Mouse (Mus musculus) kidney, postnatal 14 days (tissue): ENCODE measurements around the gene Stx8.

Experiments
- DNase-seq: peaks from one replicate; pipeline ENCODE4 v3.0.0; 2022; ENCODE audit warnings: mixed read lengths

Stx8 gene

DNA sequence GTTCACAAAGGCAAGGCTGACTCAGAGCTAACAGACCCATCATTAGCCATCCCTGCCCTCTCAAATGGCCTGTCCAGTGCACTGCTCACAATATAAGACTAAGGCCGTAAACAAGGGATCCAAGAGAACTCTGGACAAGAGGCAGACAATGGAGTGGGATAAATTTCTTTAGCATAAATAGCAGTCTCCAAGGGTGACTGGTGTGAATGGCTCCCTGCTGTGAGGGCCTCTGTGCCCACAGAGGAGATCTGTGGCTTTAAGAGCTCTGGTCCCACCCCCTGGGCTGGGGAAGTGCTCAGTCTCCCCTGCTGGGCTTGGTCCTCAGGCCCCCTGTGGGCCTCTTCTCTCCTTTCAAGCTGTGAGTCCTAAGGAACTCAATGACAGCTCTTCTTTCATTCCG is 184.9 kb downstream of the Stx8 start:
- no peak for DNase-seq

DNA sequence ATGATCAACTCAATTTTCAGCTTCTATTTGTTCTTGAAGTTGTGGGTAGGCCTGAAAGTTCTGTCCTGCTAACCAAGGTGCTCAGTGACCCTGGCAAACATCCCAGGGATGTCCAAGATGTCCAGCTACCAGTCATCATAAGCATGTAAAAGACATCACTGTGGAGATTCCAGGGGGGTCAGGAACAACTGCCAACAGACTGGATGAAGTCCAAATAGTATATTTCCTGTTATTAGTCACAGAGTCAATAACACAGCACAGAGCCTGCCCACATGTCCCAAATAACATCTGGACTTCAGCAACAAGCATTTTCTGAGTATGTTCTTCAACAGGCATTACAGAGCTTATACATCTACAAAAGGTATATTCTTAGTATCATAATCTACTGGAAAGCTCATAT is 189.8 kb downstream of the Stx8 start:
- no peak for DNase-seq

DNA sequence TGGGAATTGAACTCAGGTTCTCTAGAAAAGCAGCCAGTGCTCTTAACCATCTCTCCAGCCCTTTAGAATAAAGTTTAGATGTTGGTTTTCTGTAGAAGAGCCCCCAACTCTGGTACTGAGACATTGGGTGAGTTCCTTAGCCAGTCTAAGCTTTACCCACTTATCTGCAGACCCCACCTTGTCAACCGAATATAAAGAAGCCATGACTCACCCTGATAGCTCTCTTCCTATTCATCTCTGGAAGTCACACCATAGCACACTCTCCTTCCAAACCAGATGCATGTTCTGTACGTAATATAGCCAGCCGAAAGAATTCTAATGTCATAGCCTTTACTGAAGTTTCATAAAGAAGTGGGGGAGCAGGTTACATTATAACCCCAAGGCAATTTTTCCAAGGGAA is 192.2 kb downstream of the Stx8 start:
- no peak for DNase-seq

DNA sequence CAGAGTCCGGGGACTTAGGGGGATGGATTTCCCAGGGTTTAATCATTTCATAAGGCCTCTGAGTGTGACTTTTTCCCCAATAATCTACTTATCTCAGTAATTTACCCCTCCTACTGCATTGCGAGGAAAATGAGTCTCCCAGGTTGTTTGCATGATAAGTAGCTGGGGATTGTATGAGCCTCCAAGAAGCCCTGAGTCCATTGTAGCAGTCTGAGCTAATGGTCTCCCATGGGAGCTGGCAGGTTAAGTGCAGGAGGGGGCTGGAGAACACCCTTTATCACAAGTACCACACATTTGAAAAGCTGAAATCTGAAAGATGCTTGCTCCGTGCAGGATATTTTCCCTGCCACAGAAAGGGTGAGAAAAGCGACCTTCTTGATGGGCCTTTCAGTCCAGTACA is 193.9 kb downstream of the Stx8 start:
- DNase-seq: no peak

DNA sequence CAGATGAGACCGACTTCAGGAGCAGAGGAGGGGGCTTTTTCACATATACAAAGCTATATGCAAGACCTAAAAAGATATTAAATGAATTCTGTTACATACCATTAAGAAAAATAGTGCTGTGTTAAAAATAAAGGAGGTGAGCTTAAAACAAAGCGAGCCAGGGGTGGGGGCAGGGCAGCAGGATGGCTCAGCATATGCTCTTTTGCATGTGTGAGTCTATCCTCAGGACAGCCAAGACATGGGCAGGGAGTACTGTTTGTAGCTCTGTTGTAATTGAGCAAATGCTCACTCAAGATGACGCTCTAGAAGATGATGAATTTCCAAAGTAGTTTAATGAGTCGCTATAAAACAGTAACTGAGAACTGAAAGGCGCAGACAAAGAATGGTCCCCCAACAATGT is 198.4 kb downstream of the Stx8 start:
- no peak for DNase-seq

DNA sequence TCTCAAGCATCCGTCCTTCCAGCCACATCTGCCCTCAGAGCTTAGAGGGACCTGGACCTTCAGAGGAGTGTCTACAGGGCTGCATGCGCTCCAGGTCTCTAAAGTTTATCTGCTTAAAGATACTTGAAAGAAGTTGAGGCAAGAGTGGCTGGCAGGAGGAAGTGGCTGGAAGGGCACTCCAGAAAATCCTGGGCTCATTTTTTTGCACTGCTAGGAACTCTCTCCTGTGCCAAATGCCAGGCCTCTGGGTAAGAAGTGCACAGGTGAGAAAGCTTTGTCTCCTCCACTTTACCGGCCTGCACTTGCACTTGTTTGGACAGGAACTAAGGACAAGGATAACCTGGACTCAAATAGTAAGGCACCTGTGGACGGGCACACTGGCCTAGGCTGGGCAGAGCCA is 202.4 kb downstream of the Stx8 start:
- DNase-seq: no peak

DNA sequence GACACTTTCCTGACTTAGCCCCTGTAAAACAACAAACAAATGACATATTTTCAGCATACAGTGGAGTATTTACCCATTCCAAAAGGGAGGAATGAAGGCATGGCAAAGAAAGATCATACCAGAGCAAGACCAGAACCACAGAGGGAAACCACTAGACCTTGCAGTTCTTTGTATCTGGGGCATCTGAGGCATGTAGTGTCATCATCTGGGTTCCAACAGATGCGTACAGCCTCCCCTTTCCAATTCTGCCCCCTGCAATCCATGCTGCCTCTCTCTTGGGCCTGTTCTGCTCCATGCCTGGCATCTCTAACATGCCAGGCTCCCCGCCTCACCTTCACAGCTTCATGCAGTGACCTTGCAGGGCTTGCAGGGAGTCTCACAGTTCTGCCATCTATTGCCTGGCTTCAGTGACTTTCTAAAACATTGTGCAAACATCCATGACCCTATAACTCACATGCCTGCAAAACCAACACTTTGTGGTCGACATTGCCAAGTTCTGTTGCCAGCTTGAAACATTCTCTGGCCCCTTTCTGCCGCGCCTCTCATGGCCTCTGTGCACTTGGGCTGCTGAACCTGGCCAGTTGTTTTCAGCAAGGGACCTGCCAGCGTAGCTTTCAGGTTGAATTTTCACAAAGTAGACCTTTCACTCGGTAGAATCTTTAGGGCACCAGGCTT is 206.1 kb downstream of the Stx8 start:
- DNase-seq: peak; percentile 30

DNA sequence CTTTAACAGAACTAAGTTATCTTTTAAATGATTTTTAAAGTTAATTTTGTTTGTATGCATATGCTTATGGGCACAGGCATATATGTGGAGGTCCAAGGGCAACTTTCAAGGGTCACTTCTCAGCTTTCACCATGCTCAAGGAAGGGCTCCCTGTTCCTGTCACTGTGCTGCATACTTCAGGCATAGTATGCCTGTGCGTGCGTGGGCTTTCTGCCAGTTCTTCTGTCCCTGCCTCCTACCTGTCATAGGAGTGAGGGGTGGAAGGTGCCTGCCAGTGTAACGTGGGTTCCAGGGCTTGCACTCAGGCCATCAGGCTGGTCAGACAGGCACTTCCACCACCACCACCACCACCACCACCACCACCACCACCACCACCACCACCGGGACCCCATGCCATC is 206.7 kb downstream of the Stx8 start:
- DNase-seq: peak; percentile 42

DNA sequence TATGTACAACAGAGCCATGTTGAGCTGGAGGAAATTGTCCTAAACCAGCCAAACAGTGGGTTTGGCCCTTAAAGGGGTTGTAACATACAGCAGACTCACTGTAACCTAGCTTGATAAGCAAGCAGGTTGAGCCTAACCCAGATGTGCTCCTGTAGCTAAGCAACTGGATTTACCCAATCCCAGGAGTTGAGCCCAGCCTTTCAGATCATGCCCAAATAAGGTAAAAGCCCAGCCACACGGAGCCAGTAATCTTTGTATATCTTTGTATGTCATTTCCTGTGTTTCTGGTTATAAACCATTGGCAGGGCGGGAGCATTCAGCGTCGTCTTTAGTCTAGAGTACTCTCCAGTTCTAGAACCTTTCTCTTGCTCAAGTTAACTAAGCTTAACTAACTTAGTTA is 210.6 kb downstream of the Stx8 start:
- no peak for DNase-seq

DNA sequence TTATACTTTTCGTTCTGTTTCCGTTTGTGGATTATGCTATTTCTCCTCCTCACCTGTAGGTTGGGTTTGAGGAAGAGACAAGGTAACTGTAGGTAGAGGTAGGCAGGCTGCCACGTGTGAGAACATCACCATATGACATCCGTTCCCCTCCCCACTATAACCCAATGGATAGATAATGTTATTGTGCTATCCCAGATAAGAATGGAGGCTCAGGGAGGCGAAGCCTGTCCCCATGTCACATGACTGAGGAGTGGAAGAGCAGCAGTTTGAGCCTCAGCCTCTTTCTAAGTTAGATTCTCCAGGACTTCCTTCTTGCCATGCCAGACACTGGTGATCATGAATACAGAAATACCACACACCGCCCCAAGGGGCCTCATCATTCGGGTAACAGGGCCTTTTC is 211.4 kb downstream of the Stx8 start:
- no peak for DNase-seq

DNA sequence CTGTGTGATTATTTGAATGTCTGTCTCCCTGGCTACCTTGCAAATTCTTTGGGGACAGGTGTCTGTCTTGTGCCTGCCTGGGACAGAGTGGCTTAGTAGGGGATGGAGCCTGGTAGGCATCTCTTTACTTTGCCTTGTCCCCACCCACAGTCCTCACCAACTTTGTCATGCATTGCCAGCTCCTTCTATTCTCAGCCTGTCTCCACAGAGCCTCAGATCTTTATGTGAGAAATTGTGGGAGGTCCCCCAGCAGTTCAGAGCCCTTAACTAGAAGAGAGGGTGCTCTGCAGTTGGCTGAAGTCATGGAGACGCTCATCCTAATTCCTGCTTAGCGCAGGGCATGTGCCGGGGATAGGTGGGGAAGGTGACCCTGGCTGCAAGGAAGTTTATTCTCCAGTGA is 219.7 kb downstream of the Stx8 start:
- no peak for DNase-seq

DNA sequence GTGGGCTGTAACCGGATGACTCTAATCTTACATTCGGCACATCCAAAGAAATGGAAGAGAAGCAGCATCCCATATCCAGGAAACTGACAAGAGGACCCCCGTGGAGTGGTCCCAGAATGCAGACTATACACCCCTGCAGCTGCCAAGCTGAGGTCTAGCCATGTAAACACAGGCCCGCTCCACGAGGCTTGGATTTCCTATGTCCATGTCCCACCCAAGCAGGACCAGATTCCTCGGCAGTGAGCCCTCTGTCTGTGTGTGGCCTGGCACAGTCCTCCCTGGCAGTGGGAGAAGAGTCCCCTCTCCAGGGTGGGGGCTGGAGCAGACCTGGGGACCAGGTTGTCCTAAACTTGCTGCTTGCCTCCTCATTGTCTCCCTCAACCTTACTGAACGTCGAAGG is 221.2 kb downstream of the Stx8 start:
- DNase-seq: no peak

DNA sequence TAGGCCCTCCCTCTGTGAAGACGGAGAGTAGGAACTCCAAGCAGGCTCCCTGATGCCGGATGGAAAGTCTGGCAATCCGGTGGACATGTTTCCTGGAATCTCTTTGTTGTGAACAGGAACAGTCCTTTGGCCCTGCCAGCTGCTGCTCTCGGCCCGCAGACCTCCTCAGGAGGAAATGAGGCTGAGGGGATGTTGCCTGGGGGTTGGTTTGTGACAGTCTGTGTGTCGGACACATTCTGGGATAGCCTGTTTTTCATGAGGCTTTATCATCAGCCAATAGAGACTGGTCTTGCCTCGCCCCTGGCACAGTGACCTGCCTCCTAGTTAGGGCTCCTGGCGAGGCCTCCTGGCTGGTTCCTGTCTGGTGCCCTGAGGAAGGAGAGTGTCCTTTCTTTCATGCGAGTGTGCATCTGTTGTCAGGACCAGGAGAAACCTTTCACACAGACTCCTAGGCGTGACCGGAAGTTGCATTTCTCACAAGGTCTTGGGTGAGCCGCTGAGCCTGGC is 222.8 kb downstream of the Stx8 start:
- DNase-seq: peak; percentile 67

DNA sequence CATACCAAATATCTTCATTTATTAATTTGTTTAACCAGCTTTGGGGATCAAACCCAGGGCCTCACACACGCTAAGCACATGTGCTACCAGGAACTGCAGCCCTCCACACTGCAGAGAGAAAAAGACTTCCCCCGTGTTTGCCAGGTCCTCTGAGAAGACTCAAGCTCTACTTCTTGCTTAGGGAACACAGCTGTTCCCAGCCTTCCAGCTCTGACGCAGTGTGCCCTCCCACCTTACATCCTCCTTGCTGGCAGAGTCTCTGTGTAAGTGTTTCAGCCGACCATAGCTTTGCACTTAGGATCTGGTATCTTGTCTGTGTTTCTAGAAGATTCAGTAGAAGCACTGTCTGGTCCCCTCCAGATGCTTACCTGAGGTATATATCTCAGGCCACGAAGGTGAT is 224.9 kb downstream of the Stx8 start:
- DNase-seq: no peak

DNA sequence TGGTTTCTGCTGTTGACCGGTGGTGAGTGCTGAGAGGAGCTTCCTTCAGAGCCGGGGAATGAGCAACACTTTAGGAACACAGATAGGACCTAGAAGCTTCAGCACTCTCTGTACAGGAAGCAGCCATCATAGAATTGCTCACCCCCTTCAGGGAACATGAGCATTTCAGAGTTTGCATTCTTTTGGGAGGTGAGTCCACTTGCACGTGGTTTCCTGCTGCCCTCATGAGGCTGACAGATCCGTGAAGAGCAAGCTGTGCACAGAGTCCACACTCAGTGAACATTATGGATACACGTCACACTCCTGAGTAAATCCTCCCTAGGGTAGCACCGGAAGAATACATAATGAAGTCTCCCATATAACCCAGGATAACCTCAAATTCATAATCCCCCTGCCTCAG is 229.2 kb downstream of the Stx8 start:
- DNase-seq: no peak

DNA sequence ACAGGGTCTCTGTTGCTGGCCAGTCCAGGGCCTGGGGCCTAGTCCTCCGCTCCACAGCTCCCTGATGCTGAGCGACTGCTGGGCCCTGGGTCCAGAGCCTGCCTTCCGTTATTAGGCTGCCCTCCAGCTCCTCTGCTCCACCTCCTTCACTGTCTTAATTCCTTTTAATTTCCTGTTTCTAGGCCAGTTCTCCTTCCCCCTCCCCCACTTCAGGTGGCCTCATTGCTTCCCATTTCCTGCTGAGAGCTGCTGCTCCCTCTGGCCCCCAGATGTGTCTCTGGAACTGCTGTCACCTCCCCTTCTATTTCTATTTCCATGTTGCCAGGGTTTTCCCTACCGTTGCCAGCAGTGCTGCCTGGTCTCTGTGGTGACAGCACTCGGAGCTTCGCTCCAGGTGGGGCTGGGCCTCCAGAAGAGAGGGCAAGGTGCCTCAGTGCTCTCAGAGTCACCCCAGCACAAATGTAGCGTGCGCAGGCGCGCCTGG is 229.7 kb downstream of the Stx8 start:
- no peak for DNase-seq

DNA sequence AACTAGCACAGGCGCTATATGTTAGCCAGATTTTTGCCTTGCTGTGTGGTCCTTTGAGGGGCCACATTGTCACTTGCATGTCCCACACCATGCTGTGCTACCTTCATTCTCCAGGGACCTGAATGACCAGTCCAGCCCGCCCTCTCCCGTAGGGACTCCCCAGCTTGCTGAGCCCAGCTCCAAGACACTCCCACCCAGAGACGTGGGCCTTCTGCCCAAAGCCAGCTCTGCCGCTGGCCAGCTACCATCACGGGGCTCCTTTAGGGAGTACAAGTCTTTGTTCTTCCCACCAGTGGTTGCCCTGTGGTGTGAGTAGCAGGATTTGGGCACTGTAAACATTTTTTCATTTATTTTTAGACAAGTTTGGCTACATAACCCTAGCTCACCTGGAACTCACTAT is 230.6 kb downstream of the Stx8 start:
- no peak for DNase-seq

DNA sequence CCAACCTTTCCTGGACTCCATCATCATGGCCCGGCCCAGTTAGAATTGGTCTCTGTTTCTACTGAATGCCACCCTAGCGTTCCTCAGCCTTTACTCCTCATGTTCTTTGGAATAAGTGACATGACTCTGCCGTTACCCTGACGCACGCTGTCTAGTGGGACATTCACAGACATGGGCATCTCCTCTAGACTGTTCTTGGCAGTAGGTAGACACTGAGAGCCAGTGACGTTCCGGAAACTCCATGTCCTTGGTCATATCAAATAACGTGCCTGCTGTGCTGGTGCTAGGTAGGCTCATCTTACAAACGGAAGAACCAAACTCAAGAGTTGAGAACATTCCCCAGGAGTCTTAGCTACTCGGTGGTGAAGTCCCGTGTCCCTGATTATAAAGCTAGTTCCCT is 231.5 kb downstream of the Stx8 start:
- DNase-seq: no peak

DNA sequence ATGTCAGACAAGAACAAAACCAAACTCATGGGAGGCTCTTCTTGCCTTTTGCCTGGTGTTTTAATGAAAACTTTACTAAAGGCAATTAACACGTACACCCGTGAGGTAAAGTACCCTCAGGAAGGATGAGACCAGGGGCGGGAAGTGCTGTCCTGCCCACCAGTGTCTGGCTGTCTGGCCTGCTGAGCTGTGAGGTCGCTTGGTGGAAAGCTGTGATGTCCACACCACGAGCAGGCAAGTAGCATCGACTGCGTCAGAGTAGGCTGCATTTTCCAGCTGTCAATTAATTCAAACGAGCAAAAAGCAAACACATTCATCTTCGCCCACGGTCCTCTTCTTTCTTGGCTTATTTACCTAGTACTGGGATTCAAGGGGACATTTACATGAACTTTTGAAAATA is 232.7 kb downstream of the Stx8 start:
- DNase-seq: no peak

DNA sequence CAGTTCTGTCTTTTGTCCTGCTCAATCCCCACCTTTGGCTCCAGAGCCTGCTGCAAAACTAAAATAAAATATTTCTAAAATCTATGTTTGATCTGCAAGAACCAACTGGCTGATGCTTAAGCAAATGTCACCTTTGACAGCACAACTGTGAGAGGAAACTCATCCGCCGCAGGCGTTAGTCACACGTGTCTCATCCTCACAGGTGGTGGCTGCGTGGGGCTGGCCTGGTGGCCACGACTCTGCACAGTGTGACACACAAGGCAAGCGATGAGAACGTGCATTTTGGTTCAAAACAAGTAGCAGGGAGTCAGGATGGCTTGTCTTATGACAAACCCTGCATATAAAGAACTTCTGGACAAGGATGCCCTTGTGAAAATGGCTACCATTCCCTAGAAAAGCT is 233.1 kb downstream of the Stx8 start:
- no peak for DNase-seq

DNA sequence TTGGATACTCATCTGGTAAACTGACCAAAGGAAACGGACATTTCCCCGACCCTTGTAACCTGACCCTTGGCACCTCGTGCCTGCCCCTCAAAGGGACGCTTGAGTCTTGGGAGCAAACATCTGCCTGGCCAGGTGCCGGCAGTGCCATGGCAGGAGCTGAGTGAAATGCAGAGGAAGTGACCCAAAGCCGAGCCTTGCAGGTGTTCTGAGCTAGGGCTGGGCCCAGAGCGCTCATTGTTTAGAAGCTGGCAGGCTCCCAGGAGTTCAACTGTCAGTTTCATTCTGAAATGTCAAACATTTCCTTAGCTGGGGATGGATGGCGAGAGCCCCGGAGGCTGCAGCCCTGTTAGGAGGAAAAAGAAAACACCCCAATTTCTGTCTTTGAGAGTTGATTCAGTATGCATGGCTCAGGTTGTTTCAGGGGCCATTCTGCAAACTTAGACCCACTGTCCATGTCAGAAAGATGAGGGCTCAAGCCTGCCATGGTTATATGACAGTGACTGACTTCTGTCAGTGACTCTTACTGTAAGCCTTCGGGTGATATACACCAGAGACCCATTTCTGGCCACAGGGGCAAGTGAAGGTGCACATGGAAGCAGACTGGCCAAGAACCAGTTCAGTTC is 233.9 kb downstream of the Stx8 start:
- peak; percentile 58 for DNase-seq

DNA sequence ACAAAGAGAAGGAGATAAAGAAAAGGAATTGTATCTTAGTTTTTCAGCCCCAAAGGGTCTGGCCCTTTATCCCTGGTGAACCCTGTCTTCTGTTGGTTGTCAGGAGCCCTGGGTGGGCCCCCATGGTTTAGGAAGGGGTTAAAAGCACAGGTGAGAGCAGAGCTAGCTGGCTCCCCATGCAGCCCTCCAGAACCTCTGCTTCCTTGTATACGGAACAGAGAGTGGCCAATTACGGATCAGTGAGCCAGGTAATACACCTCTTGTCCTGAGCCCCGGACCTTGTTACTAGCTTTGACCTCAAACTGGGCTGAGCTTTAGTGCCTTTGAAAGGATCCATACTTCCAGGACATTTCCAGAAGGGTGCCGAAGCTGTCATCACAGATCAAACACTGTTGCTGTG is 234.5 kb downstream of the Stx8 start:
- DNase-seq: no peak

DNA sequence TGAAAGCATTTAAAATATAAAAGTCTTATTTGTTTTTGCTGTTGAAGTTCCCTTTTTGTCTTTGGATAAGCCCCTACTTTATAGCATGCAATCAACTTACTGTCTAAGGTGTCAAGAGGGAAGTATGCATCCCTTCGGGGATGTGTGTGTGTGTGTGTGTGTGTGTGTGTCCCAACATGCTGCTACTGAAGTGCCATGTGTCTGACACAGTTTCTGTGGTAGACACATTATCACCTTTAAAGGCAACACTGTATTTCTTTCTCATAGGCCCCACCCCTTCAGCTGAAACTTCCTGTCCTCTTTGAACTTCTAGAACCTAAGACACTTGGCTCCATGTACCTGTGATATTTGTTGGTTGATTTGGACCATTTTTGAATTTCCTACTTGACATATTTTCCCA is 235.1 kb downstream of the Stx8 start:
- DNase-seq: no peak

DNA sequence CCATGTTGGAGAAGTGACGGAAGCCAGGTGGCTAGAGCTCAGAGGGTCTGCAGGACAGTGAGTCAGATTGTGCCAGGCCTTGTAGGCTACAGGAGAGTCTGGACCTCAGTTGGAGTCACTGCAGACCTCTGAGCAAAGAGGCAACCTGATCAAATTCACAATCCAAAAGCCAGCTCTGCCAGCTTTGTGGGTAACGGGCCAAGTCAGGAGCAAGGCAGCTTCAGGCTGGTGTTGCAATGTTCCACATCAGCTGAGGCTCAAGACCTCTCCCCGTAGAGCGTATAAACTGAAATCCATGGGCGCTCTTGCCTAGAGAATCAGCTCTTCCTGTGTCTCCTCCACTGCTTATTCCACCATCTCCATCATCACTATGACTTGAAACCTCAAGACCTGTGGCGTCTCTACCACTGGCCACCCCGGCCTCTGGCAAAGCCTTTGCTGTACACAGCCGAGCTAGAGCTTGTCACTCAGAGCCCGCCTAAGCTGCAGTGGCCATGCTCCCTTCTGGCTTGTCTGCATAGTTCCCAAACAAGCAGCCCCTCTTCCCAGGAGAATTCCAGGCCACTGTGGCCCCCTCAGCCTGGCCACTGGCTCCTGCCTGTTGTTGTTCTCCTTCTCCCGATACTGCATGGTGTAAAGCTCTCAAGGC is 235.9 kb downstream of the Stx8 start:
- no peak for DNase-seq
